Mouse (Mus musculus) brain, embryonic 14.5 days (tissue): ENCODE results near the gene Dusp28.

Source experiments
- CTCF ChIP-seq: fragments of 200-500 bp; IDR thresholded peaks from 2 replicates; pipeline ENCODE4 v1.5.1; 2012; ENCODE audit warnings: inconsistent platforms, mild to moderate bottlenecking, moderate library complexity, borderline replicate concordance; ENCODE audit not compliant: insufficient read depth, insufficient read length; ENCODE audit errors: extremely low read depth
- POLR2A ChIP-seq: fragments of 200-500 bp; IDR thresholded peaks from 2 replicates; pipeline ENCODE4 v1.6.1; 2012; ENCODE audit warnings: mild to moderate bottlenecking, inconsistent platforms, borderline replicate concordance; ENCODE audit not compliant: poor library complexity, insufficient read depth, insufficient read length, severe bottlenecking; ENCODE audit errors: extremely low read depth

DNA sequence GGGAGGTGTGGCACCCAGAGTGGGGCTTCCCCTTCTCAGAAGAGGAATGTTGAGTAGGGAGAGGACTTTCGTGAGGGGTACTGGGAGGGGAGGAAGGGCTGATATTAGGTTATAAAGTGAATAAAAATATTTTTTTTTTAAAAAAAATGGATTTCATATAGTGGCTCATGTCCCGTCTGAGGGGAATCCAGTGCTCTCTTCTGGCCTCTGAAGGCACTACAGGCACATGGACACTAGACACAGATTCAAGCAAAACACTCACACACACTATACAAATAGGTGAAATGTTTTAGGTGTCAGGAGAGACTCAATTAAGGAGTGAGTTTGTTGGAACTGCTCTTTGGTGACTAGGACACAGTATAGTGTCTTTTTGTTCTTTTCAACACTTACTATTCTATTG is 29.2 kb downstream of the Dusp28 start:
- peak; percentile 18; the same call in 1 of the 2 replicates for TF ChIP-seq CTCF
- no peak for TF ChIP-seq POLR2A
